Mouse (Mus musculus) liver, postnatal 0 days (tissue): ENCODE results near the gene Ube2h.

ENCODE experiments used
- CTCF ChIP-seq: sonication (generic); IDR thresholded peaks from 2 replicates; pipeline ENCODE4 v1.5.1; 2016; ENCODE audit warnings: antibody characterized with exemption, low read depth
- EP300 ChIP-seq: IDR thresholded peaks from 2 replicates; pipeline ENCODE4 v1.6.1; 2016; ENCODE audit warnings: antibody characterized with exemption, low read depth, mild to moderate bottlenecking

DNA sequence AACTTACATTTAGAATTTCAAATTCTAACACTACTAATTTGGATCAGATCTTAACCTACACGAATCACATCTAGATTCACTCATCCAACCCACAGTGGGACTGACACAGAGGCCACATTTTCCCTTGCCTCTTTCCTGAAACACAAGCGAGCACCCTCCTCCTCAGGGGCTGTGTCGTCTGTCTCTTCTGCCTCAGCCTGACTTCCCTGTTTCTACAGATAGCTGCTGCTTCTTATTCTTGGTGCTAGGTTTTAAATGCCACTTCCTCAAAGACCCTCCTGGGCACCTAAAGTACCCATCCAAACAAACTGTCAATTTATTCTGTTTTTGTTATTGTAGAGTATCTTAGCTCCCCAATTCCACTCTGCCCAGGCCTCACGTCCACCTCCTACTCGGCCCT, 34.5 kb downstream of the Ube2h start:
- TF ChIP-seq CTCF (no peak), EP300 (no peak)
